Mouse (Mus musculus): ENCODE results near the gene Ptpn1.

- TF ChIP-seq JUND (conservative IDR thresholded peaks at IDR 0.05; ENCODE audit: low read depth, low read length) (no peak), CTCF (conservative IDR thresholded peaks at IDR 0.05 in 1 of 2, IDR thresholded peaks at IDR 0.05 in 1 of 2; ENCODE audit: low read depth in 2 of 2, low read length in 2 of 2) (no peak), TBP (conservative IDR thresholded peaks at IDR 0.05; ENCODE audit: low read depth, low read length) (no peak)
These were observed 28.1 kb downstream of the Ptpn1 start for GRCm38 (mm10) chr2:167959996-167960395.

Measured in CH12.LX (cell line).